Mouse (Mus musculus): ENCODE measurements around the gene Myo19. TPM values are rescaled to one million over a fixed set of nuclear protein-coding genes. Genes with fewer than 3 reads are reported as not detected.

Myo19 gene
- polyA plus RNA-seq (2014; fragmentation: Nextera tagmentation; extraction: Ambion mirVana) = 10.9 and 11.9 TPM in 2 replicates

GRCm38 (mm10) chr11:84879772-84880464 lies at the start of gene Myo19, which contains the start of gene Pigw:
Gene Myo19, plus strand, starts transcription at chr11:84880148.
Gene Pigw, minus strand, starts transcription at chr11:84880285.
- DNase-seq (ENCODE audit: low spot score) (peak; percentile 93), ATAC-seq (ENCODE audit: low read depth) (peak; percentile 96)
- peak within 1 kb of the TSS; percentile 92 for H3K27ac ChIP-seq (replicated peaks; ENCODE audit: low read depth, low read length)
- 0% methylated on average over 27 of the region's 81 CpGs for WGBS
- peaks cover 10% of the 10 kb centered on the region for H3K4me1 ChIP-seq (ENCODE audit: control insufficient read depth, insufficient read depth, low read length)
- peak within 1 kb of the TSS; percentile 77 for H3K9ac ChIP-seq (ENCODE audit: low read depth, low read length)
- peak within 1 kb of the TSS; percentile 73 for H3K4me2 ChIP-seq (ENCODE audit: low read depth, low read length)
- H3K4me3 ChIP-seq (ENCODE audit: low read depth, low read length) = peak within 1 kb of the TSS; percentile 75
- no peaks in the 10 kb centered on the region for H3K9me3 ChIP-seq (ENCODE audit: control insufficient read depth, low read length)
- H3K27me3 ChIP-seq (replicated peaks; ENCODE audit: control insufficient read depth, insufficient read depth, low read length) = no peaks in the 10 kb centered on the region
- peaks cover 21% of the 10 kb centered on the region for H3K36me3 ChIP-seq (ENCODE audit: control insufficient read depth, insufficient read depth, low read length)

GRCm38 (mm10) chr11:84839330-84839729 lies 40.6 kb upstream of the Myo19 start:
- WGBS = 92% methylated on average over 2 of the region's 2 CpGs
- peaks cover 85% of the 10 kb centered on the region for H3K36me3 ChIP-seq (ENCODE audit: control insufficient read depth, insufficient read depth, low read length)

GRCm38 (mm10) chr11:84846741-84847474 lies 33.0 kb upstream of the Myo19 start:
- no peak for DNase-seq (ENCODE audit: low spot score)
- no peak for ATAC-seq (ENCODE audit: low read depth)
- H3K9ac ChIP-seq (ENCODE audit: low read depth, low read length) = no peak overlapping the region
- H3K4me2 ChIP-seq (ENCODE audit: low read depth, low read length) = no peak overlapping the region
- no peak overlapping the region for H3K27ac ChIP-seq (replicated peaks; ENCODE audit: low read depth, low read length)
- no peaks in the 10 kb centered on the region for H3K27me3 ChIP-seq (replicated peaks; ENCODE audit: control insufficient read depth, insufficient read depth, low read length)
- no peaks in the 10 kb centered on the region for H3K9me3 ChIP-seq (ENCODE audit: control insufficient read depth, low read length)
- 92% methylated on average over 15 of the region's 15 CpGs for WGBS
- no peaks in the 10 kb centered on the region for H3K4me1 ChIP-seq (ENCODE audit: control insufficient read depth, insufficient read depth, low read length)
- no peak overlapping the region for H3K4me3 ChIP-seq (ENCODE audit: low read depth, low read length)
- H3K36me3 ChIP-seq (ENCODE audit: control insufficient read depth, insufficient read depth, low read length) = peaks cover 80% of the 10 kb centered on the region

More at GRCm38 (mm10) chr11:84839330-84839729, 40.6 kb upstream of the Myo19 start:
- Histone ChIP-seq H3K4me2 (ENCODE audit: low read depth, low read length) (no peak overlapping the region), H3K4me3 (ENCODE audit: low read depth, low read length) (no peak overlapping the region), H3K9ac (ENCODE audit: low read depth, low read length) (no peak overlapping the region), H3K9me3 (ENCODE audit: control insufficient read depth, low read length) (no peaks in the 10 kb centered on the region), H3K4me1 (ENCODE audit: control insufficient read depth, insufficient read depth, low read length) (no peaks in the 10 kb centered on the region), H3K27ac (replicated peaks; ENCODE audit: low read depth, low read length) (no peak overlapping the region), H3K27me3 (replicated peaks; ENCODE audit: control insufficient read depth, insufficient read depth, low read length) (no peaks in the 10 kb centered on the region)
- ATAC-seq (ENCODE audit: low read depth) (no peak), DNase-seq (ENCODE audit: low spot score) (no peak)

- ATAC-seq (ENCODE audit: low read depth) (no peak), DNase-seq (ENCODE audit: low spot score) (no peak)
- H3K4me3 ChIP-seq (ENCODE audit: low read depth, low read length) = no peak overlapping the region
- peaks cover 82% of the 10 kb centered on the region for H3K36me3 ChIP-seq (ENCODE audit: control insufficient read depth, insufficient read depth, low read length)
- no peaks in the 10 kb centered on the region for H3K9me3 ChIP-seq (ENCODE audit: control insufficient read depth, low read length)
- H3K4me1 ChIP-seq (ENCODE audit: control insufficient read depth, insufficient read depth, low read length) = no peaks in the 10 kb centered on the region
- no peak overlapping the region for H3K4me2 ChIP-seq (ENCODE audit: low read depth, low read length)
- H3K27me3 ChIP-seq (replicated peaks; ENCODE audit: control insufficient read depth, insufficient read depth, low read length) = no peaks in the 10 kb centered on the region
- H3K9ac ChIP-seq (ENCODE audit: low read depth, low read length) = no peak overlapping the region
- whole genome bisulfite sequencing = 85% methylated on average over 7 of the region's 7 CpGs
- H3K27ac ChIP-seq (replicated peaks; ENCODE audit: low read depth, low read length) = no peak overlapping the region
Observed at GRCm38 (mm10) chr11:84847475-84848090, 32.4 kb upstream of the Myo19 start.

GRCm38 (mm10) chr11:84855285-84855684 lies 24.7 kb upstream of the Myo19 start:
- ATAC-seq (ENCODE audit: low read depth) = no peak
- Histone ChIP-seq H3K9me3 (ENCODE audit: control insufficient read depth, low read length) (no peaks in the 10 kb centered on the region), H3K4me3 (ENCODE audit: low read depth, low read length) (no peak overlapping the region), H3K36me3 (ENCODE audit: control insufficient read depth, insufficient read depth, low read length) (peaks cover 90% of the 10 kb centered on the region), H3K27me3 (replicated peaks; ENCODE audit: control insufficient read depth, insufficient read depth, low read length) (no peaks in the 10 kb centered on the region), H3K9ac (ENCODE audit: low read depth, low read length) (no peak overlapping the region), H3K27ac (replicated peaks; ENCODE audit: low read depth, low read length) (no peak overlapping the region), H3K4me2 (ENCODE audit: low read depth, low read length) (no peak overlapping the region), H3K4me1 (ENCODE audit: control insufficient read depth, insufficient read depth, low read length) (no peaks in the 10 kb centered on the region)
- 95% methylated on average over 6 of the region's 6 CpGs for WGBS
- no peak for DNase-seq (ENCODE audit: low spot score)

GRCm38 (mm10) chr11:84865268-84865667 lies 14.7 kb upstream of the Myo19 start:
- ATAC-seq (ENCODE audit: low read depth) = no peak
- 59% methylated on average over 2 of the region's 2 CpGs for WGBS

GRCm38 (mm10) chr11:84867586-84867985 lies 12.4 kb upstream of the Myo19 start:
- Histone ChIP-seq H3K27me3 (replicated peaks; ENCODE audit: control insufficient read depth, insufficient read depth, low read length) (no peaks in the 10 kb centered on the region), H3K36me3 (ENCODE audit: control insufficient read depth, insufficient read depth, low read length) (peaks cover 17% of the 10 kb centered on the region; the same call in 1 of the 2 replicates), H3K4me1 (ENCODE audit: control insufficient read depth, insufficient read depth, low read length) (peaks cover 11% of the 10 kb centered on the region), H3K9ac (ENCODE audit: low read depth, low read length) (no peak overlapping the region), H3K4me2 (ENCODE audit: low read depth, low read length) (0 out of 2 replicates have a peak overlapping the region, but pooled peaks have one; percentile 3), H3K27ac (replicated peaks; ENCODE audit: low read depth, low read length) (no peak overlapping the region), H3K9me3 (ENCODE audit: control insufficient read depth, low read length) (no peaks in the 10 kb centered on the region), H3K4me3 (ENCODE audit: low read depth, low read length) (no peak overlapping the region)
- no peak for ATAC-seq (ENCODE audit: low read depth)
- WGBS = 95% methylated on average over 2 of the region's 2 CpGs
- no peak for DNase-seq (ENCODE audit: low spot score)

More at GRCm38 (mm10) chr11:84865268-84865667, 14.7 kb upstream of the Myo19 start:
- Histone ChIP-seq H3K9me3 (ENCODE audit: control insufficient read depth, low read length) (no peaks in the 10 kb centered on the region), H3K27me3 (replicated peaks; ENCODE audit: control insufficient read depth, insufficient read depth, low read length) (no peaks in the 10 kb centered on the region), H3K27ac (replicated peaks; ENCODE audit: low read depth, low read length) (no peak overlapping the region), H3K36me3 (ENCODE audit: control insufficient read depth, insufficient read depth, low read length) (peaks cover 34% of the 10 kb centered on the region), H3K9ac (ENCODE audit: low read depth, low read length) (no peak overlapping the region), H3K4me1 (ENCODE audit: control insufficient read depth, insufficient read depth, low read length) (peaks cover 11% of the 10 kb centered on the region), H3K4me3 (ENCODE audit: low read depth, low read length) (no peak overlapping the region), H3K4me2 (ENCODE audit: low read depth, low read length) (no peak overlapping the region)
- DNase-seq (ENCODE audit: low spot score) = no peak

- Histone ChIP-seq H3K27me3 (replicated peaks; ENCODE audit: control insufficient read depth, insufficient read depth, low read length) (no peaks in the 10 kb centered on the region), H3K9me3 (ENCODE audit: control insufficient read depth, low read length) (no peaks in the 10 kb centered on the region), H3K4me1 (ENCODE audit: control insufficient read depth, insufficient read depth, low read length) (peaks cover 11% of the 10 kb centered on the region), H3K4me3 (ENCODE audit: low read depth, low read length) (peak overlapping the region; percentile 84), H3K36me3 (ENCODE audit: control insufficient read depth, insufficient read depth, low read length) (peaks cover 14% of the 10 kb centered on the region; the same call in 1 of the 2 replicates), H3K4me2 (ENCODE audit: low read depth, low read length) (peak overlapping the region; percentile 89), H3K9ac (ENCODE audit: low read depth, low read length) (peak overlapping the region; percentile 95), H3K27ac (replicated peaks; ENCODE audit: low read depth, low read length) (peak overlapping the region; percentile 99; the same call in 1 of the 2 replicates)
- no peak for ATAC-seq (ENCODE audit: low read depth)
- WGBS = 10% methylated on average over 7 of the region's 7 CpGs
- no peak for DNase-seq (ENCODE audit: low spot score)
Observed at GRCm38 (mm10) chr11:84868786-84869259, 11.1 kb upstream of the Myo19 start.

All from embryonic facial prominence, embryonic 14.5 days (tissue).